Mouse (Mus musculus) cerebellum, adult 2 months (tissue): Measurements from ENCODE around the gene Pilrb1.

Source experiments
- CTCF ChIP-seq: fragments of 200-500 bp; IDR thresholded peaks from 2 replicates; pipeline ENCODE4 v1.5.1; 2011; ENCODE audit warnings: low read depth, mild to moderate bottlenecking, control low read depth, low read length, moderate library complexity, borderline replicate concordance; ENCODE audit not compliant: insufficient read depth
- POLR2A ChIP-seq: fragments of 200-500 bp; IDR thresholded peaks from 2 replicates; pipeline ENCODE4 v1.6.1; 2011; ENCODE audit warnings: low read length, control low read depth, borderline replicate concordance; ENCODE audit not compliant: insufficient read depth

- TF ChIP-seq CTCF (no peak), POLR2A (no peak)
Measured at GRCm38 (mm10) chr5:137883345-137883744, 25.4 kb upstream of the Pilrb1 start.
